In genomic region chr5:111429726-111430125, GRCm38 (mm10) we compare ENCODE assay signal across 9 mouse cellular contexts. TPM values are rescaled to one million over a fixed set of nuclear protein-coding genes. Genes with fewer than 3 reads are reported as not detected.
DNase-seq lines count a peak whose midpoint lies in the region; ATAC-seq and TF ChIP-seq lines count a peak whose summit lies in the region.
"Had no signal": no experiment of that assay in that cellular context is flagged by ENCODE, and none has a peak within 500 bp of the region (broad histone marks: within the 10 kb centered on the region; RNA-seq: fewer than 3 reads in every experiment).

No protein-coding gene starts in this region.

- peak overlapping the region; percentile 100 for H3K9ac ChIP-seq in forebrain, embryonic 13.5 days
- peak overlapping the region; percentile 44 for H3K9ac ChIP-seq in midbrain, postnatal 0 days (replicated peaks; ENCODE audit: low read length, poor library complexity, severe bottlenecking)

- peak overlapping the region; percentile 10; the same call in 1 of the 2 replicates for H3K27ac ChIP-seq in layer of hippocampus, adult 2 months
- peak overlapping the region; percentile 69 for H3K27ac ChIP-seq in forebrain, embryonic 13.5 days
- peak overlapping the region; percentile 32 for H3K27ac ChIP-seq in midbrain, postnatal 0 days (ENCODE audit: low read depth, low read length)
- H3K27ac ChIP-seq: macrophage had no signal

- peaks cover 48% of the 10 kb centered on the region for H3K36me3 ChIP-seq in forebrain, embryonic 13.5 days (ENCODE audit: poor library complexity, severe bottlenecking)
- H3K36me3 ChIP-seq in midbrain, postnatal 0 days (ENCODE audit: insufficient read depth, low read length) = no peaks in the 10 kb centered on the region

- no peaks in the 10 kb centered on the region for H3K9me3 ChIP-seq in forebrain, embryonic 13.5 days (replicated peaks)
- H3K9me3 ChIP-seq in midbrain, postnatal 0 days (ENCODE audit: low read length) = no peaks in the 10 kb centered on the region

- H3K4me1 ChIP-seq in forebrain, embryonic 13.5 days = peaks cover 100% of the 10 kb centered on the region
- H3K4me1 ChIP-seq in midbrain, postnatal 0 days (ENCODE audit: insufficient read depth, low read length) = peaks cover 34% of the 10 kb centered on the region

- no peak for TF ChIP-seq CTCF in layer of hippocampus, adult 2 months (conservative IDR thresholded peaks at IDR 0.05)
- no peak for TF ChIP-seq CTCF in midbrain, postnatal 0 days (IDR thresholded peaks at IDR 0.05)

- no peak overlapping the region for H3K4me3 ChIP-seq in layer of hippocampus, adult 2 months
- peak overlapping the region; percentile 98 for H3K4me3 ChIP-seq in forebrain, embryonic 13.5 days
- H3K4me3 ChIP-seq in midbrain, postnatal 0 days (ENCODE audit: low read depth, low read length) = peak overlapping the region; percentile 16; the same call in 1 of the 2 replicates

- ATAC-seq in forebrain, embryonic 13.5 days = no peak
- no peak for ATAC-seq in midbrain, postnatal 0 days (ENCODE audit: low FRiP score)
- no peak for ATAC-seq in erythroid progenitor cell, adult 5-6 weeks (replicated peaks; ENCODE audit: low FRiP score, poor library complexity, severe bottlenecking)
- no peak for ATAC-seq in cerebellum, adult (ENCODE audit: insufficient number of reproducible peaks, low FRiP score, low TSS enrichment)

- no peak for DNase-seq in layer of hippocampus, adult 2 months (ENCODE audit: low spot score in 2 of 2)
- no peak for DNase-seq in layer of hippocampus, adult 11-12 months (ENCODE audit: low spot score)
- DNase-seq in heart, postnatal 4 days = peak; percentile 38
- DNase-seq in midbrain, postnatal 0 days (ENCODE audit: low spot score) = no peak
- no peak for DNase-seq in urinary bladder, postnatal 25 days (ENCODE audit: low spot score)

- peak overlapping the region; percentile 96 for H3K4me2 ChIP-seq in forebrain, embryonic 13.5 days
- H3K4me2 ChIP-seq in midbrain, postnatal 0 days (ENCODE audit: low read depth, low read length, poor library complexity, severe bottlenecking) = peak overlapping the region; percentile 92

- H3K27me3 ChIP-seq in forebrain, embryonic 13.5 days = no peaks in the 10 kb centered on the region
- no peaks in the 10 kb centered on the region for H3K27me3 ChIP-seq in midbrain, postnatal 0 days (ENCODE audit: insufficient read depth, low read length)

- WGBS in forebrain, embryonic 13.5 days = 22% methylated on average over 6 of the region's 7 CpGs
- 26% methylated on average over 7 of the region's 7 CpGs for WGBS in midbrain, postnatal 0 days

RNA-seq across cellular contexts. Expression of gene Mn1, which starts 12.6 kb away (rescaled TPM):
- 10 to 100 TPM; 38.4 to 45.6 TPM for total RNA-seq in layer of hippocampus, adult 2 months (2021)
- polyA plus RNA-seq in forebrain, embryonic 13.5 days (2015; fragmentation: Nextera tagmentation; extraction: Ambion mirVana) = 81.0 and 89.3 TPM in 2 replicates
- total RNA-seq in heart, postnatal 4 days (2021) = 10 to 100 TPM; 16.5 to 17.7 TPM
- total RNA-seq in midbrain, postnatal 0 days (2014; rRNA removed) = 112 and 139 TPM in 2 replicates
- 49.6 and 49.8 TPM in 2 replicates for polyA plus RNA-seq in midbrain, postnatal 0 days (2015; fragmentation: Nextera tagmentation; extraction: Ambion mirVana)
- total RNA-seq in erythroid progenitor cell, adult 5-6 weeks (2015; ENCODE audit: low replicate concordance) = 0.36 TPM in 1 of 2 replicates, not detected in the other
- 0.13 TPM in 1 of 2 replicates, not detected in the other for total RNA-seq in erythroid progenitor cell, adult 5-6 weeks (2017; ENCODE audit: low replicate concordance)
- polyA plus RNA-seq: macrophage had no signal

Comparison
In these comparisons a context has a peak if more than half of its experiments do, and no peak if none do; other contexts are left out.
1. H3K27ac ChIP-seq: peak in every context shown above with its lines; median percentile 69 in forebrain, embryonic 13.5 days; 32 in midbrain, postnatal 0 days; 10 in layer of hippocampus, adult 2 months.
2. RNA of gene Mn1, which starts 12.6 kb away (total RNA-seq): 112 to 139 TPM in midbrain, postnatal 0 days, 38.4 to 45.6 TPM in layer of hippocampus, adult 2 months and 16.5 to 17.7 TPM in heart, postnatal 4 days; 0.13 to 0.36 TPM in erythroid progenitor cell, adult 5-6 weeks; every median in the first group is over 10 times any median in the second.